Mouse (Mus musculus) stomach, embryonic 15.5 days (tissue): ENCODE results near the gene Cobl. TPM values are rescaled to one million over a fixed set of nuclear protein-coding genes. Genes with fewer than 3 reads are reported as not detected.

Experiments
- ATAC-seq: fragments of 200-750 bp; cut with Nextera tagmentation; 2 replicates; pipeline ENCODE4 v1.8.0; 2017; ENCODE audit warnings: low read depth, moderate number of reproducible peaks, moderate TSS enrichment; ENCODE audit not compliant: insufficient read depth, low FRiP score
- H3K27ac ChIP-seq: fragments of 300-500 bp; sonication (generic); 2 replicates; pipeline ENCODE4 v1.5.1; 2015; ENCODE audit warnings: mild to moderate bottlenecking, inconsistent platforms
- H3K27me3 ChIP-seq: fragments of 300-500 bp; sonication (generic); replicated peaks from 2 replicates; pipeline ENCODE4 v1.6.1; 2015; ENCODE audit warnings: inconsistent platforms
- H3K36me3 ChIP-seq: fragments of 300-500 bp; sonication (generic); 2 replicates; pipeline ENCODE4 v1.6.1; 2015; ENCODE audit warnings: inconsistent platforms
- H3K4me1 ChIP-seq: fragments of 300-500 bp; sonication (generic); 2 replicates; pipeline ENCODE4 v1.6.1; 2015; ENCODE audit warnings: inconsistent platforms
- H3K4me2 ChIP-seq: fragments of 300-500 bp; sonication (generic); 2 replicates; pipeline ENCODE4 v1.6.1; 2015; ENCODE audit warnings: mild to moderate bottlenecking, inconsistent platforms
- H3K4me3 ChIP-seq: fragments of 300-500 bp; sonication (generic); replicated peaks from 2 replicates; pipeline ENCODE4 v1.5.1; 2015; ENCODE audit warnings: inconsistent platforms
- H3K9ac ChIP-seq: fragments of 300-500 bp; sonication (generic); 2 replicates; pipeline ENCODE4 v1.6.1; 2015; ENCODE audit warnings: inconsistent platforms
- H3K9me3 ChIP-seq: fragments of 300-500 bp; sonication (generic); 2 replicates; pipeline ENCODE4 v1.6.1; 2016; ENCODE audit warnings: inconsistent platforms
- WGBS: fragments of 180-500 bp; shearing (Covaris S2); methylation state at CpG from one replicate; pipeline ENCODE4 v1.1.7; 2015; 5-methylcytosine and 5-hydroxymethylcytosine counted together
- polyA plus RNA-seq: library from polyadenylated mRNA; unstranded; fragments of >200 nt; fragmentation: Nextera tagmentation; extraction: Ambion mirVana; gene quantifications from 2 replicates; pipeline ENCODE4 v1.2.1, GENCODE M21; 2015

Cobl gene
- polyA plus RNA-seq, 1 experiment from 2014 or later = 7.7 TPM

- 82% methylated on average over 6 of the region's 6 CpGs for WGBS
- Histone ChIP-seq H3K36me3 (no peaks in the 10 kb centered on the region), H3K27me3 (no peaks in the 10 kb centered on the region), H3K4me2 (no peak overlapping the region), H3K4me3 (no peak overlapping the region), H3K4me1 (no peaks in the 10 kb centered on the region), H3K9ac (no peak overlapping the region), H3K27ac (no peak overlapping the region), H3K9me3 (no peaks in the 10 kb centered on the region)
- ATAC-seq = no peak
These were observed 265.9 kb downstream of the Cobl start for GRCm38 (mm10) chr11:12198700-12199349.

GRCm38 (mm10) chr11:12198017-12198416 is 266.7 kb downstream of the Cobl start:
- Histone ChIP-seq H3K4me1 (no peaks in the 10 kb centered on the region), H3K4me2 (no peak overlapping the region), H3K27me3 (no peaks in the 10 kb centered on the region), H3K27ac (no peak overlapping the region), H3K4me3 (no peak overlapping the region), H3K36me3 (no peaks in the 10 kb centered on the region), H3K9me3 (no peaks in the 10 kb centered on the region), H3K9ac (no peak overlapping the region)
- WGBS = 57% methylated on average over 2 of the region's 2 CpGs
- no peak for ATAC-seq

- no peaks in the 10 kb centered on the region for H3K27me3 ChIP-seq
These were observed 267.2 kb downstream of the Cobl start for GRCm38 (mm10) chr11:12197542-12197941.

GRCm38 (mm10) chr11:12195390-12195789 is 269.4 kb downstream of the Cobl start:
- no peak overlapping the region for H3K4me3 ChIP-seq
- no peaks in the 10 kb centered on the region for H3K27me3 ChIP-seq
- H3K4me1 ChIP-seq = no peaks in the 10 kb centered on the region
- H3K27ac ChIP-seq = no peak overlapping the region
- 78% methylated on average over 3 of the region's 3 CpGs for WGBS
- no peak overlapping the region for H3K4me2 ChIP-seq
- no peak overlapping the region for H3K9ac ChIP-seq
- no peaks in the 10 kb centered on the region for H3K9me3 ChIP-seq
- ATAC-seq = no peak
- H3K36me3 ChIP-seq = no peaks in the 10 kb centered on the region

More at GRCm38 (mm10) chr11:12197542-12197941, 267.2 kb downstream of the Cobl start:
- Histone ChIP-seq H3K9me3 (no peaks in the 10 kb centered on the region), H3K4me3 (no peak overlapping the region), H3K4me1 (no peaks in the 10 kb centered on the region), H3K9ac (no peak overlapping the region), H3K4me2 (no peak overlapping the region), H3K27ac (no peak overlapping the region), H3K36me3 (no peaks in the 10 kb centered on the region)
- WGBS = 60% methylated on average over 4 of the region's 4 CpGs
- ATAC-seq = no peak

- Histone ChIP-seq H3K9me3 (no peaks in the 10 kb centered on the region), H3K4me2 (no peak overlapping the region), H3K27ac (no peak overlapping the region), H3K9ac (no peak overlapping the region), H3K36me3 (no peaks in the 10 kb centered on the region), H3K4me1 (no peaks in the 10 kb centered on the region), H3K27me3 (no peaks in the 10 kb centered on the region), H3K4me3 (no peak overlapping the region)
- ATAC-seq = no peak
- 65% methylated on average over 4 of the region's 4 CpGs for WGBS
These were observed 271.4 kb downstream of the Cobl start for GRCm38 (mm10) chr11:12193369-12193768.

- ATAC-seq = no peak
These were observed 273.4 kb downstream of the Cobl start for GRCm38 (mm10) chr11:12191386-12191785.

GRCm38 (mm10) chr11:12190417-12190816 is 274.3 kb downstream of the Cobl start:
- 39% methylated on average over 1 of the region's 1 CpGs for WGBS
- Histone ChIP-seq H3K27ac (no peak overlapping the region), H3K27me3 (no peaks in the 10 kb centered on the region), H3K4me2 (no peak overlapping the region), H3K4me1 (no peaks in the 10 kb centered on the region), H3K36me3 (no peaks in the 10 kb centered on the region), H3K9me3 (no peaks in the 10 kb centered on the region), H3K4me3 (no peak overlapping the region), H3K9ac (no peak overlapping the region)
- ATAC-seq = no peak

More at GRCm38 (mm10) chr11:12191386-12191785, 273.4 kb downstream of the Cobl start:
- Histone ChIP-seq H3K9ac (no peak overlapping the region), H3K36me3 (no peaks in the 10 kb centered on the region), H3K4me2 (no peak overlapping the region), H3K4me3 (no peak overlapping the region), H3K9me3 (no peaks in the 10 kb centered on the region), H3K27me3 (no peaks in the 10 kb centered on the region), H3K27ac (no peak overlapping the region), H3K4me1 (no peaks in the 10 kb centered on the region)
- WGBS = 79% methylated on average over 2 of the region's 2 CpGs
